Mouse (Mus musculus): ENCODE results near the gene Abca2. TPM values are rescaled to one million over a fixed set of nuclear protein-coding genes. Genes with fewer than 3 reads are reported as not detected.

The Abca2 gene
- polyA plus RNA-seq, 1 experiment from 2014 or later: 1.2 TPM

GRCm38 (mm10) chr2:25426721-25427191 is 1.7 kb upstream of the Abca2 start:
- H3K4me3 ChIP-seq (replicated peaks): no peak overlapping the region
- H3K36me3 ChIP-seq (replicated peaks): no peaks in the 10 kb centered on the region
- H3K9me3 ChIP-seq (replicated peaks): no peaks in the 10 kb centered on the region
- no peak overlapping the region for H3K4me2 ChIP-seq
- WGBS (ENCODE audit: insufficient replicate concordance): 4% methylated on average over 5 of the region's 5 CpGs
- no peak overlapping the region for H3K9ac ChIP-seq
- no peak overlapping the region for H3K27ac ChIP-seq (replicated peaks)
- no peak for ATAC-seq (ENCODE audit: insufficient read depth)
- H3K4me1 ChIP-seq (replicated peaks): peaks cover 21% of the 10 kb centered on the region
- peaks cover 47% of the 10 kb centered on the region for H3K27me3 ChIP-seq

GRCm38 (mm10) chr2:25427256-25427655 is 1.2 kb upstream of the Abca2 start:
- Histone ChIP-seq H3K4me1 (replicated peaks) (peaks cover 26% of the 10 kb centered on the region), H3K4me3 (replicated peaks) (no peak overlapping the region), H3K9ac (no peak overlapping the region), H3K36me3 (replicated peaks) (no peaks in the 10 kb centered on the region), H3K27ac (replicated peaks) (no peak overlapping the region), H3K27me3 (peaks cover 47% of the 10 kb centered on the region), H3K9me3 (replicated peaks) (no peaks in the 10 kb centered on the region), H3K4me2 (no peak overlapping the region)
- WGBS (ENCODE audit: insufficient replicate concordance): 71% methylated on average over 5 of the region's 5 CpGs
- no peak for ATAC-seq (ENCODE audit: insufficient read depth)

GRCm38 (mm10) chr2:25429435-25430180 is 1.1 kb downstream of the Abca2 start:
- WGBS (ENCODE audit: insufficient replicate concordance): 58% methylated on average over 5 of the region's 5 CpGs
- Histone ChIP-seq H3K9me3 (replicated peaks) (no peaks in the 10 kb centered on the region), H3K27ac (replicated peaks) (no peak overlapping the region), H3K9ac (no peak overlapping the region), H3K4me3 (replicated peaks) (peak overlapping the region; percentile 65; the same call in 1 of the 2 replicates), H3K27me3 (peaks cover 42% of the 10 kb centered on the region), H3K4me2 (peak overlapping the region; percentile 95; the same call in 1 of the 2 replicates), H3K4me1 (replicated peaks) (peaks cover 28% of the 10 kb centered on the region), H3K36me3 (replicated peaks) (no peaks in the 10 kb centered on the region)
- no peak for ATAC-seq (ENCODE audit: insufficient read depth)

GRCm38 (mm10) chr2:25430395-25431233 is 2.1 kb downstream of the Abca2 start:
- Histone ChIP-seq H3K9ac (no peak overlapping the region), H3K27me3 (peaks cover 32% of the 10 kb centered on the region), H3K4me3 (replicated peaks) (no peak overlapping the region), H3K4me1 (replicated peaks) (peaks cover 28% of the 10 kb centered on the region), H3K4me2 (no peak overlapping the region), H3K36me3 (replicated peaks) (no peaks in the 10 kb centered on the region), H3K9me3 (replicated peaks) (no peaks in the 10 kb centered on the region), H3K27ac (replicated peaks) (no peak overlapping the region)
- no peak for ATAC-seq (ENCODE audit: insufficient read depth)
- 75% methylated on average over 17 of the region's 17 CpGs for WGBS (ENCODE audit: insufficient replicate concordance)

- Histone ChIP-seq H3K36me3 (replicated peaks) (no peaks in the 10 kb centered on the region), H3K4me2 (no peak overlapping the region), H3K4me1 (replicated peaks) (peaks cover 28% of the 10 kb centered on the region), H3K27me3 (peaks cover 29% of the 10 kb centered on the region), H3K9me3 (replicated peaks) (no peaks in the 10 kb centered on the region), H3K27ac (replicated peaks) (no peak overlapping the region), H3K4me3 (replicated peaks) (no peak overlapping the region), H3K9ac (no peak overlapping the region)
- no peak for ATAC-seq (ENCODE audit: insufficient read depth)
- 65% methylated on average over 6 of the region's 6 CpGs for WGBS (ENCODE audit: insufficient replicate concordance)
These were observed 2.9 kb downstream of the Abca2 start for GRCm38 (mm10) chr2:25431308-25431855.

- H3K9me3 ChIP-seq (replicated peaks): no peaks in the 10 kb centered on the region
- no peaks in the 10 kb centered on the region for H3K36me3 ChIP-seq (replicated peaks)
- 46% methylated on average over 11 of the region's 11 CpGs for WGBS (ENCODE audit: insufficient replicate concordance)
- no peak overlapping the region for H3K4me3 ChIP-seq (replicated peaks)
- no peak overlapping the region for H3K4me2 ChIP-seq
- no peak overlapping the region for H3K9ac ChIP-seq
- peaks cover 28% of the 10 kb centered on the region for H3K4me1 ChIP-seq (replicated peaks)
- no peak overlapping the region for H3K27ac ChIP-seq (replicated peaks)
- no peak for ATAC-seq (ENCODE audit: insufficient read depth)
- peaks cover 29% of the 10 kb centered on the region for H3K27me3 ChIP-seq
These were observed 4.0 kb downstream of the Abca2 start for GRCm38 (mm10) chr2:25432326-25433098.

- Histone ChIP-seq H3K36me3 (replicated peaks) (no peaks in the 10 kb centered on the region), H3K9me3 (replicated peaks) (no peaks in the 10 kb centered on the region), H3K4me1 (replicated peaks) (peaks cover 24% of the 10 kb centered on the region), H3K27ac (replicated peaks) (no peak overlapping the region), H3K9ac (no peak overlapping the region), H3K27me3 (peaks cover 29% of the 10 kb centered on the region), H3K4me3 (replicated peaks) (no peak overlapping the region), H3K4me2 (no peak overlapping the region)
- no peak for ATAC-seq (ENCODE audit: insufficient read depth)
- 71% methylated on average over 17 of the region's 17 CpGs for whole genome bisulfite sequencing (ENCODE audit: insufficient replicate concordance)
These were observed 4.6 kb downstream of the Abca2 start for GRCm38 (mm10) chr2:25433101-25433500.

GRCm38 (mm10) chr2:25434292-25434691 is 5.8 kb downstream of the Abca2 start:
- Histone ChIP-seq H3K4me2 (no peak overlapping the region), H3K36me3 (replicated peaks) (no peaks in the 10 kb centered on the region), H3K27me3 (peaks cover 20% of the 10 kb centered on the region), H3K4me1 (replicated peaks) (peaks cover 13% of the 10 kb centered on the region), H3K4me3 (replicated peaks) (no peak overlapping the region), H3K9me3 (replicated peaks) (no peaks in the 10 kb centered on the region), H3K27ac (replicated peaks) (no peak overlapping the region), H3K9ac (no peak overlapping the region)
- 75% methylated on average over 8 of the region's 8 CpGs for WGBS (ENCODE audit: insufficient replicate concordance)
- no peak for ATAC-seq (ENCODE audit: insufficient read depth)

GRCm38 (mm10) chr2:25436286-25436820 is 7.8 kb downstream of the Abca2 start:
- Histone ChIP-seq H3K4me3 (replicated peaks) (no peak overlapping the region), H3K9ac (no peak overlapping the region), H3K9me3 (replicated peaks) (no peaks in the 10 kb centered on the region), H3K4me1 (replicated peaks) (peaks cover 7% of the 10 kb centered on the region; the same call in 1 of the 2 replicates), H3K4me2 (no peak overlapping the region), H3K36me3 (replicated peaks) (no peaks in the 10 kb centered on the region), H3K27me3 (no peaks in the 10 kb centered on the region; the same call in 1 of the 2 replicates), H3K27ac (replicated peaks) (no peak overlapping the region)
- WGBS (ENCODE audit: insufficient replicate concordance): 75% methylated on average over 10 of the region's 10 CpGs
- no peak for ATAC-seq (ENCODE audit: insufficient read depth)

- H3K27ac ChIP-seq (replicated peaks): no peak overlapping the region
- H3K4me3 ChIP-seq (replicated peaks): no peak overlapping the region
- 74% methylated on average over 20 of the region's 20 CpGs for WGBS (ENCODE audit: insufficient replicate concordance)
- no peaks in the 10 kb centered on the region for H3K36me3 ChIP-seq (replicated peaks)
- ATAC-seq (ENCODE audit: insufficient read depth): no peak
- no peaks in the 10 kb centered on the region for H3K27me3 ChIP-seq
- H3K9ac ChIP-seq: no peak overlapping the region
- H3K4me1 ChIP-seq (replicated peaks): no peaks in the 10 kb centered on the region
- H3K4me2 ChIP-seq: no peak overlapping the region
- no peaks in the 10 kb centered on the region for H3K9me3 ChIP-seq (replicated peaks)
These were observed 12.6 kb downstream of the Abca2 start for GRCm38 (mm10) chr2:25441067-25441466.

All from liver, embryonic 15.5 days (tissue).